Mouse (Mus musculus) ES-Bruce4 (cell line): ENCODE data around the gene Prap1.

Source experiments
- CTCF ChIP-seq: IDR thresholded peaks from one replicate; pipeline ENCODE4 v1.8.1; 2011; ENCODE audit warnings: low read depth, low read length
- EP300 ChIP-seq: IDR thresholded peaks from 2 replicates; pipeline ENCODE4 v1.6.1; 2011; ENCODE audit warnings: low read depth, low read length; ENCODE audit not compliant: insufficient read depth
- POLR2A ChIP-seq: IDR thresholded peaks from one replicate; pipeline ENCODE4 v1.8.1; 2011; ENCODE audit warnings: low read length; ENCODE audit not compliant: insufficient read depth

DNA sequence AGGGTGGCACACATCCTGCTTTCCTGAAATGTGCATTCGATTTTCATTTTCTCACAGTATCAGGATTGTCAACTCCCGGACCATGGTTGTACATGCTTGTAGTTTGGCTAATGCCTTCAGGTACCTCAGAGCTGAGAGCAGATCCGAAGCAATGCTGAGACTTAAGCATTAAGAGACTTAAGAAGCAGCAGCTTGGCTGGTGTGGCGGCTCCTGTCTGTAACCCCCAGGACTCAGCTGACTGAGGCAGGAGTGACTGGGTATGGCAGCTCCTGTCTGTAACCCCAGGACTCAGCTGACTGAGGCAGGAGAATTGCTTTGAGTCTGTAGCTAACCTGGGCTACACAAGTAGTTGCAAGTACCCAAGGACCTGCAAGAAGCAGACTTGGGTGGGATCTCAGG is 47.6 kb upstream of the Prap1 start:
- TF ChIP-seq POLR2A (no peak), CTCF (no peak), EP300 (no peak)
